Mouse (Mus musculus): ENCODE results near the gene Osbpl5.

DNA sequence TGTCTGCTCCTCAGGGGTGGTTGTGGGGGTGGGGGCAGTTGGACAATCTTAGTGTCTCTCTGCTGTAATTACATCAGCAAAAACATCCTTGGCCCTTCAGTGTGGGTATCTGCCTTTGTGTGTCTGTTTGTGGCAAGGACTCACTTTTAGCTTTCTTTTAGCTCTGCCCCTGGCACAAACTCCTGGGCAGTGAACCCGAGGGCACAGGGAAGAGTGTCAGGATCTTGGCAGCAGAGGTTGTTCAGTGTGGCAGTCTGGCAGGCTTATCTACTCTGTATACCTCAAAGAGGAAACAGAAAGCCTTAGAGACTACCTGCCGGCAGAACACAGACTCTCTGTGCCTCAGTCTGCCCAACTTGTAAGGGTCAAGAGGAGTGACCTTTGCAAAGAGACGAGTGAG lies 911 bp upstream of the Osbpl5 start:
- TF ChIP-seq CTCF (IDR thresholded peaks at IDR 0.05; ENCODE audit: low read depth) = no peak
- TF ChIP-seq EP300 (optimal IDR thresholded peaks at IDR 0.05) = no peak

Data from stomach, postnatal 0 days (tissue).